Mouse (Mus musculus) urinary bladder, postnatal 10 days (tissue): ENCODE results near the gene Mlc1.

ENCODE experiments used
- DNase-seq: peaks from one replicate; pipeline ENCODE4 v3.0.0; 2022; ENCODE audit warnings: low spot score

The Mlc1 gene

DNA sequence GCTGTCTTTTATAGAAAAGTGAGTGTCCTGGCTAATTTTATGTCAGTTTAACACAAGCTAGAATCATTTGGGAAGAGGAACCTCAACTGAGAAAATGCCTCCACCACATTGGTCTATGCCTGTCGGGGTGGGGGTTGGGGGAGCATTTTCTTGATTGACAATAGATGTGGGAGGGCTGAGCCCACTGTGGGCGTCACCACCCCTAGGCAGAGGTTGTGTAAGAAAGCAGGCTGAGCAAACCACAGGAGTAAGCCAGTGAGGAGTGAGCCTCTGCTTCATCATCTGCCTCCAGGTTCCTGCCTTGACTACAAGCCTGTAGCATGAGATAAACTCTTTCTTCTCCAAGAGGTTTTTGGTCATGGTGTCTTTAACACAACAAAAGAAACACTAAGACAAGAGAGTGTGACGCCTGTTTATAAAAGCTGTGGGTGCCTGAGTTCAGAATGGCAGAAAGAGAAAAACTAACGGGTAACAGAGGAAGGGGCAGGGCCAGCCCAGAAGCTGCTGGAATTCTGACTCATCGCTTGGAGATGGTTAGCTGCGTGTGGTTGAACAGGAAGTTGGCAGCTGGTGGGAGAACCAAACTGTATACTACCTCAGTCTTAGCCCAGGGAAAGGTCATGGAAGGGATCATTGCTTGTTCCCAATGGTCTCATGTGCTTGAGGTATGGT, 42.1 kb downstream of the Mlc1 start:
- no peak for DNase-seq

DNA sequence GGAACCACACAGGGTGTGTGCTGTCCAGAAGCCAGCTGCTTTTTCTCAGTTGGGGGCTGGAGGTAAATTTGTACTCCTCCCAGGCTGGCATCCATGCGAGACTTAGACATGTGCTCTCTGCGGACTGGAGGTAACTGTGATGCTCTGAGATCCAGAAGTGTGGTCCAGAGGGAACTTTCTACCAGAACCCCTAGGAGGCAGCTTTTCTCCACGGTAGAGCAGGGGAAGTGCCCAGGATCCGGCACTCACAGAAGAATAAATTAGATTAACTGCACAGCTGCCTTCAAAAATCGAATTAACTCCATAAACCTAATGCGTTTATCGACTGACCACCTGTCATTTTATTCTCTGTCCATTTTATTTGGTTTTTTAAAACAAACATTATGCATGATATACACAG, 44.7 kb downstream of the Mlc1 start:
- DNase-seq = no peak

DNA sequence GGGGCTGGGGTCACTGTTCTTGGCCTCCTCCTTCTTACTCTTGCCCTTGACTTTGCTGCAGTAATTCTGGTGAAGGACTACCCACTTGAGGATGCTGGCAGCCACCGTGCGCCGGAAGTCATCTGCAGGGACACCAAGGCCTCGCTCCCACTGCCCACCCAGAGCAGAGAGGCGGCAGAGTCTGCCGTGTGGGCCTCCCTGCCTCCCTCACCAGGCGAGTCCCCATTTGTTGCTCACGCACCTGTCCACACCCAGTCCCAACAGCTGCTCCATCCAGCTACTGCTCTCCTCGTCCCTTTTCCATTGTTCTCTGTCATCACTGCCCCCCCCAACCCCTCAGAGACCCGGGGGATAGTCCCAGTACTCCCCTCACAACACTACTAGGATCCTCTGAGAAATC, 46.1 kb downstream of the Mlc1 start:
- DNase-seq = no peak

DNA sequence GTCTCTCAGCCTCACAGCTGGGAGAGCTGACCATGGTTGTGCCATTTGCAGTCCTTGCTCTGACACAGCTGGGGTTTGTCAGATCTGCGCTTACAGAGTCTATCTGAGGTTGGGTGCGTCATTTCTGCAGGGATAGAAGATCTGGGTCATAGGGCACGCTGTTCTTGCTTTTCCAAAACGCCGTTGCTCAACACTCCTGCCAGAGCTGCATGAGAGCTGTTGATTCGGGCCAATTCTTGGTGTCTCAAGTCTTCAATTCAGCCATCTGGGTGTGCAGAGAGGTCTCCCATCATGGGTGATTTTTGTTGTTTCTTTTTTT, 56.9 kb downstream of the Mlc1 start:
- DNase-seq = no peak

DNA sequence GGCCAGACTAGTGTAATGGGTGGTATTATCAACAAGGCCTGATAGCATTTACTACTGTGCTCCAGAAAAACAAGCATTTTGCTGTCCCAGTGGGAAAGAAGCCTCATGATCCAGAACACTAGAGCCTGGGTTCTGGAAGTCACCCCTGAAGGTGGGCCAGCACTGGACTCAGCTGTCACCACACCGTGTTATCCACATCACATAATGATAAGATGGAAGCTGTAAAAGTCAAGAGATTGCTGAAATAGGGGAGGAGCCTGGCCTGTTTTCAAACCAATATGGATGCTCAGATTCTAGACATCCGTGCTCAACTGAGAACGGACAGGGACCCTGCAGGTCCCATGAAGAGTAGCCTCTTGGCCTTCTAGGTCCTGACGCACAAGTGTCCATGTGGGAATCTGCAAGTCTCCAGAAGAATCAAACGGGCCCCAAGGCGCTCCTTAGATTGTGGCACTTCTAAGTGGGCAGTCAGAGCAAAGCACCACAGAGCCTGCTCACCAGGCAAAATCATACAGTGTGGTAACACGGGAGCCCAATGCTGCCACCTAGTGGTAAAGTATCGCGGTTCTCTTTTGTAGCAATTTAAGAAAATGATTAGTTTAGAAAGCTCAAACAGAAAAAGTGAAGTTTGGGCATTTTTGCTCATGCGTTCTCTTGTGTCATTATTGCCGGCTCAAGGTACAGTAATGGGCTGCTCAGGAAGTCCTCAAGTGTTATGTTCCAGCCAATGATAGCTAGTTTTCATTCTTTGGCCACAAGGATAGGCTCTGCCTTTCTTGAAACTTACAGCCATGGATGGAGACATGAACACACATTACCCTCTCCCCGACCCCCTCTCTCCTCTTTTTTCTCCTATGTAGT, 57.4 kb downstream of the Mlc1 start:
- DNase-seq = no peak

DNA sequence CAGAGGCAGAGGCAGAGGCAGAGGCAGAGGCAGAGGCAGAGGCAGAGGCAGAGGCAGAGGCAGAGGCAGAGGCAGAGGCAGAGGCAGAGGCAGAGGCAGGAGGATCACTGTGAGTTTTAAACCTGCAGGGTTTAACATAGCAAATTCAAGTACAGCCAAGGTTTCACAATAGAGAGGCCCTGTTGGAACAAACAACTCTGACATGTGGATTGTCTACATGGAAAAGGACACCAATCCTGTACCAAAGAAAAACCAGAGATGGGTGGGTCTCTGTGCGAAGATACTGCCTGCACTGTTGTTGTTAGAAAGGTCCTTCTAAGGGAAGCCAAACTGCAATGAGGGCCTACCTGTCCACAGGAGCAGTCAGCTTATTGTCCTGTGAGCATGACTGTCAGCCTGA, 58.7 kb downstream of the Mlc1 start:
- DNase-seq = no peak

DNA sequence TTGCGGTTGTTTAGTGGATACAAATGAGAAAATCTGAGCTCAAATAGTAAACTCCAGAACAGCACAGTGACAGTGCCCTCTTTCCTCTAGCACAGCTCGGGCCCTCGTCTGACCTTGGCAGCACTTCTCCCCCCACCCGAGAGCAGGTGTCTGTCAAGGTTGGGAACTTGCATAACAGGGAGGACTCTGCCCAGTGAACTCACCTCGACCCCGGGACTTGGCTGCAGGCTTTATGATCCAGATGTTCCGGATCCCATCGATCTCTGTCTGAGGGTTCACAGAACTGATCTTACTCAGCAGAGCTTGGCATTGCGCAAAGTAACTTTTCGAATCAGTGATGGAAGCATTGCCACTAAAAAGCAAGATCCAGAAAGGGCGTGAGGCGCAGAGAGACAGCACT, 59.5 kb downstream of the Mlc1 start:
- no peak for DNase-seq

DNA sequence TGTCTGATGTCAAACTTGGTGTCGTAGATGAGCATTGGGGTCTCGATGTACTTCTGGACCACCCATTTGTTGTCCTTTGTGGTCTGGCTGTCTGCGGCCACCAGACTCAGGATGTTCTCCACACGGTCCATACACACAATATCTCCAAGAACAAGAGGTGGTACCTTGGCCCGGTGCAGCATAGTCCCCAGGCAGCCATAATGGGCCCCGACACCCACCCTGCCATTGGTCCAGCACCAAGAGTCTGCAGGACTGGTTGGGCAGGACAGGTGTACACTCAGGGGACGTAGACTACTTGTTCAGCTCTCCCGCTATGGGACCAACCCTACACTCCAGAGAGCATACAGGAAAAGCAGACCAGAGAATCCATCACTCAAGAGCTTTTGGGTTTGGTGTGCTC, 61.7 kb downstream of the Mlc1 start:
- DNase-seq = no peak

DNA sequence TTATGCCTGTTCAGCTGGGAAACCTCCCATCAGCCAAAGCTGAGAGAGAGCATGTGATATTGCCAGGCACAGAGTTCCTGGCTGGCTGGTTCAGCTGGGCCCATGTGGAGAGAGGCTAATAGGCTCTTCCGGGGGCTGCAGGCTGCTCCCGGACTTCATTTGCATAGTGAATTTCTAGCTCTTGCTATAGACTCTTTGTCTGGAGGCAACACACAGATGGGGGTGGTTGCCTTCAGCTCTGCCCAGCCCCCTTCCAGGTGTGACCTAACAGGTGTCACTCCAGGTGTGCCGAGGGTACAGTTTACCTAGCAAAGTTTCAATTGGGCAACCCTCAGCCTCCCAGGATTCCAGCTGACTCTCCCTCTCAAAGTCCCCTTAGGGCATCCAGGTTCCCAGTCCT, 62.4 kb downstream of the Mlc1 start:
- no peak for DNase-seq

DNA sequence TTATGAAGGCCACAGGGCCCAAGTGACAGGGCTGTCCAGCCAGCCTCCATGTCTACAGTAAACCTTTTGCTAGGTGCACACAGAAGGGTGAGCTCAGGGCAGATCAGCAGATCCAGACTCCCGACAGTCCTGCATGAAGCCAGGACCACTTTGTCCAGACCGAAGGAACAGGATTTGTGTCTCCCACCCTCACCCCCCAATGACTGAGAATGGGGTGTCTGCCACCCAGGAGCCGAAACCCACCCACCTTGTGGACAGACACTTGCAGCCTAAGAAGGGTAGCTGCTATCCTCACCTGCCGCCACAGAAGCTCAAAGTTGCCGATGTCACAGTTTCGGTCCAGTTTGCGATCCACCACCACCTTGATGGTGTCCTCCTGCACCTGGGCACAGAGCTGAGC, 63.8 kb downstream of the Mlc1 start:
- DNase-seq = no peak

DNA sequence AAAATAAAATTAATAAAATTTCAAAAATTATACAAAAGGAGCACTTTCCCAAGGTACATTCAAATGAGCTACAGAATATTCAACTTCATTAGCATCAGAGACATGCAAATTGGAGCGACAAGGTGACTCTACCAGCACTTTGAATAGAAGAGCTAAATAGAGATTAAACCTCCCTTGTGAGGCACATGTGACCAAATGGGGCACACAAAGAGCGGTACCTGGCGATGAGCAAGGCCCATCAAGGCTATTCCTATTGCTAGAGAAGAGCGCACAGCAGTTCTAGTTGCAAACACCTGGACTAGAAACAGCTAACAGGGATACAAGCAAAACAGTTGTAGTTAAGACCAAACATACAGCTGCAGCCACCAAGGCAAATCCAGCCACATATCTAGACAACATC, 72.5 kb downstream of the Mlc1 start:
- DNase-seq = no peak
